Mouse (Mus musculus): ENCODE data around the gene Heatr1. TPM values are rescaled to one million over a fixed set of nuclear protein-coding genes. Genes with fewer than 3 reads are reported as not detected.
"Not testable (repeated sequence)": the region's sequence is repeated elsewhere in the genome, so short reads cannot be mapped to it uniquely, and the experiment has no call there.

Gene Heatr1
- polyA plus RNA-seq, 1 experiment from 2014 or later, result 27.8 TPM

DNA sequence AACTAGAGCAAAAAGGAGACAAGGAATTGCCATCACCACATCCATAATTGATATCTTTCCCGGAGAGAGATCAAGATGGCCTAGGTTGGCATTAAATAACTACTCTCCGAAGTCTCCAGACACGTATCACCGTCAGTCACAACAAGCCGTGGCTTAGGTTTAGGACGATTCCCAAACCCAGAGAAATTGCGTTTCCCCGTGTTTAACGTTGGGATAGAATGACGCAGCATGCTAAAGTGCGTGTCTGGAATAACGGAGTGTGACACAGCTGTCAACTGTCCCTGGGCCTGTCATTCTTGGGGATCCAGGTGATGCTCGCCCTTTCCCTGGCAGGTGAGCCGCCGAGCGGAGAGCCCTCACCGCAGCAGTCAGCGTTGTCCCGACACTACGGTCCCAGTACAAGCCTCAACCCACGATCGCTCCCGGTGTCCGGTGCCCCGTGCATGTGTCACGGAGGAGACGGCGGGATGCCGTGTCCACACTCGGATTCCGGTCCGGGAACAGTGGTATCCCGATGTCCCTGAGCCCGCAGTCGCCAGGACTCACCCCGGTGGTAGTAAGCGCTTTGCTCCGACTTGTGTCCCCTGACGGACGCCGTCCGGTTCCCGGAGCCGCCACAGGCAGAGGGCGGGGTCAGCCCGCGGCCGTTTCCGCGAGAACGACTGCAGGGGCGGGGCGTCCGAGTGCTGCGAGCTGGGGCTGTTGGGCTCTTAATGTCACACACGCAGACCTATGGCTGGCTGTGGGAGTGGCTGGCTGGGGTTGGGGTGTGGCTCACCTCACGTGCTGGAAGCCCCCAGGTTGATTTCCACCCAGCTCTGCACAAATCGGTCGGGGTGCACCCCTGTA lies 66.3 kb downstream of the Heatr1 start:
- H3K4me3 ChIP-seq, result peak overlapping the region; percentile 66
- H3K36me3 ChIP-seq, result no peaks in the 10 kb centered on the region
- H3K9me3 ChIP-seq, result no peaks in the 10 kb centered on the region
- peak overlapping the region; percentile 81 for H3K27ac ChIP-seq
- H3K4me1 ChIP-seq (replicated peaks), result peaks cover 7% of the 10 kb centered on the region
- no peaks in the 10 kb centered on the region for H3K27me3 ChIP-seq (ENCODE audit: insufficient read depth, poor library complexity, severe bottlenecking)
- WGBS, result under 1% methylated on average over 59 of the region's 59 CpGs
- DNase-seq (ENCODE audit: low spot score), result peak; percentile 92

DNA sequence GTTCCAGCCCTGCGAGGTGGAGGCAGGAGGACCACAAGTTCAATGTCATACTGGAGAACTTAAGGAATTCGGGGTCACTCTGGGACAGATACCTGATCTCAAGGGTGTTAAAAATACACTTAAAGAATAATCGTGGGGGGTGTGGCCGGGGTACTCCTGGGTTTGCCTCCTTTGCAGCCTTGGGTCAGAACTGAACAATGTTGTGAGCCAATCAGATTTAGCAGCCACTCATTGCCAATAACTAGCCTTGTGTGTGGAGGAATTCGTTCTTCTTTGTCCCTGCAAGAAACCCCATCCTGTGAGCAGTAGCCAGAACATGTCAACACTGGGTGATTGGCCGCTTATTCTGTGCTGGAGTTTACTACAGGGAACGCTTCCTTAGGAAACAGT lies 66.9 kb downstream of the Heatr1 start:
- Histone ChIP-seq H3K36me3 (no peaks in the 10 kb centered on the region), H3K4me3 (peak overlapping the region; percentile 66), H3K4me1 (replicated peaks) (peaks cover 7% of the 10 kb centered on the region), H3K27me3 (ENCODE audit: insufficient read depth, poor library complexity, severe bottlenecking) (no peaks in the 10 kb centered on the region), H3K27ac (peak overlapping the region; percentile 81), H3K9me3 (no peaks in the 10 kb centered on the region)
- WGBS, result 3% methylated on average over 7 of the region's 7 CpGs
- no peak for DNase-seq (ENCODE audit: low spot score)

DNA sequence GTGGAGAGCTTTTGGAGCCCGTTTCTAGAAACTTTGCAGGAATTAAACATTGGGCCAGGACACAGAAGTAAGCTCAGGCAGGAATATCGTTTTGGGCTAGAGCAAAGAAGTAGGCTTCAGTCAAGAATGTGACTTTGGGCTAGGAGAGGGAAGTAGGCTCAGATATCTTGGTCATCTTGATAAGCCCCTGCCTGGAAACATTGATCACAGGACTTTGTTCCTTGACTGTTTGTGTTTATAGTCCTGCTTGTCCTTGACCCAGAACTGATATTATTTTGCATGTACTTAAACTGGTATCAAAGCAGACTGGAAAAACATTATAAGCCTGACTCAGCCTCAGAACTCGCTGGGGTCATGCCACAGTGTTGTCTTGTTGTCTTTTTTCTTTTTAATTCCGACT lies 67.8 kb downstream of the Heatr1 start:
- 81% methylated on average over 4 of the region's 4 CpGs for WGBS
- Histone ChIP-seq H3K9me3 (no peaks in the 10 kb centered on the region), H3K4me3 (no peak overlapping the region), H3K27ac (no peak overlapping the region), H3K4me1 (replicated peaks) (peaks cover 7% of the 10 kb centered on the region), H3K36me3 (no peaks in the 10 kb centered on the region), H3K27me3 (ENCODE audit: insufficient read depth, poor library complexity, severe bottlenecking) (no peaks in the 10 kb centered on the region)
- DNase-seq (ENCODE audit: low spot score), result no peak

DNA sequence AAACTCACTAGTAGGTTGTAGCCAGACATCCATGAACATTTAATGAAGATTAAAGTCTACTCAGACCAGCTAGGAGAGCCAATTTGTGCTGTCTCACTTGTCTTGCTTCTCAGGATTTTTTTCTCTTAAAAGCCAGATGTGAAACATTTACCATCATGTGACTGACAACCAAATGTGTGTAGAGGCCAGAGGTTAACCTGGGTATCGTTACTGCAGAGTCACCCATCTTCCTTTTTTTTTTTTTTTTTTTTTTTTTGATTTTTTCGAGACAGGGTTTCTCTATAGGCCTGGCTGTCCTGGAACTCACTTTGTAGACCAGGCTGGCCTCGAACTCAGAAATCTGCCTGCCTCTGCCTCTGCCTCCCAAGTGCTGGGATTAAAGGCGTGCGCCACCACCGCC lies 69.3 kb downstream of the Heatr1 start:
- not testable (repeated sequence) for H3K27me3 ChIP-seq (ENCODE audit: insufficient read depth, poor library complexity, severe bottlenecking); DNase-seq (ENCODE audit: low spot score); H3K36me3 ChIP-seq; H3K4me3 ChIP-seq; H3K9me3 ChIP-seq; H3K27ac ChIP-seq; H3K4me1 ChIP-seq (replicated peaks)
- WGBS, result 91% methylated on average over 6 of the region's 6 CpGs

DNA sequence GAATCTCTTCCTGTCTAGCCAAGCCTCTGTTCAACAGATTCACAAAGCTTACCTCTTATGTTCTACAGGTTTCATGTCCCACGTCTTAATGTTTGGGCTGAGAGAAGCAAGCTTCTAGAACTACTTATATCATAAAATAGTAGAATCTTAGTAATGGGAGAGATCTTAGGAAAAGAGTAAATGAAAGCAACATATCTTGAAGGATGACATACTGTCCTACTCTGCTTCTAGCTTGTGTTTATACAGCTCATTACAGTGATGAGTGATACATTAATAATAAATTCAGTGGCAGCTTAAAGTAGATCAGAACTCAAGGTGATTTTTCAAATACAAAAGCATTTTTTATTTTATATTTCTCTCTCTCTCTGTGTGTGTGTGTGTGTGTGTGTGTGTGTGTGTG lies 70.0 kb downstream of the Heatr1 start, which contains the start of gene Lgals8:
TSS of gene Lgals8 (minus strand) at position 101 of the 400 bp plus-strand sequence.
- no peak for DNase-seq (ENCODE audit: low spot score)
- H3K9me3 ChIP-seq, result no peaks in the 10 kb centered on the region
- H3K27ac ChIP-seq, result no peak within 1 kb of the TSS
- H3K27me3 ChIP-seq (ENCODE audit: insufficient read depth, poor library complexity, severe bottlenecking), result no peaks in the 10 kb centered on the region
- no peaks in the 10 kb centered on the region for H3K36me3 ChIP-seq
- WGBS, result 82% methylated on average over 1 of the region's 1 CpGs
- no peak within 1 kb of the TSS for H3K4me3 ChIP-seq
- H3K4me1 ChIP-seq (replicated peaks), result peaks cover 7% of the 10 kb centered on the region

DNA sequence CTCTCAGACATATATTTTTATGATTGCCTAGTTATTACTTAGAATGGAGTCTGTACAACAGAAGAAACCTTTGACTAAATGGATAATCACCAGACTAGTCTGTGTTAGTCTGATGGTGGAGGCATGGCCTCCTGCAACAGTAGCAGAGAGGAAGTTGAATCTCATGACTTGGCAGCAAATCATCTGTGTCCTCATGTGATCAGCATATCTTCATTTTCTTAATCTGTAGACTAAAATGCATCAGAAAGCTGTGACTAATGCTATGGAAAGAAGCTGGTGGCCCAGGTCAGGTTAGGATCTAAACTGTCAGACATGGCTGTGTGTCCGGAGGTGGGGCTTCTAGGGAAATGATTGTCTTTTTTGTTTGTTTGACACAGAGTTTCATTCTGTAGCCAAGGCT lies 73.7 kb downstream of the Heatr1 start:
- WGBS, result 88% methylated on average over 1 of the region's 1 CpGs
- H3K27ac ChIP-seq, result no peak overlapping the region
- no peaks in the 10 kb centered on the region for H3K27me3 ChIP-seq (ENCODE audit: insufficient read depth, poor library complexity, severe bottlenecking)
- no peaks in the 10 kb centered on the region for H3K36me3 ChIP-seq
- H3K4me1 ChIP-seq (replicated peaks), result no peaks in the 10 kb centered on the region
- no peak overlapping the region for H3K4me3 ChIP-seq
- DNase-seq (ENCODE audit: low spot score), result no peak
- H3K9me3 ChIP-seq, result no peaks in the 10 kb centered on the region

DNA sequence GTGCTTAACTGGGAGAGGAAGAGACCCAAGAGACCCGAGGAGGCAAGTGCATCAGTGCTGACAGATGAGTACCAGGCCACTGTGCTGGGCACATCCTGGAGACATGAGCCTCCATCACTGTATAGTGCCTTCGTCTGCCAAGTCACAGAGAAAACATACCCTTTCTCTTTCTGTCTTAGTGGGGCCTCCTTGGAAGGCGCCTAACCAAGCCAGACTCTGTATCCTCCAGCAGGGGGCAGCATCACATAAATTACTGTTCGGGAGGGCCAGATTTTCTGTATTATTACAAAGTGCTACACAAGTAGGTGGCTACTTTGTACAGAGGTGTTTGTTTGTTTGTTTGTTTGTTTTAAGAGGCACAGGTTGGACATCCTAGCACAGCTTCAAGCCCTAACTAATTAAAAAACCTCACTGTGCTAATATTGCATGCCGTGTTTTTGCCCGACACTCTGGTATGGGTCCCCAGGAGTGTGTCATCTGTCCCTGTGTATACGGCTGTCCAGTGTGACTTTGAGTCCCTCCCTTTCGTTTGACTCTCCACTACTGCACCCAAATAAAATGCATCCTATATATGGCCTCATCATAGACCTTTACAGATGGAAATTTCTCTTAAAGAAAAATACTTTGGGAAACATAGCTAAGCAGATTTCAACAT lies 79.0 kb downstream of the Heatr1 start:
- Histone ChIP-seq H3K9me3 (no peaks in the 10 kb centered on the region), H3K27me3 (ENCODE audit: insufficient read depth, poor library complexity, severe bottlenecking) (no peaks in the 10 kb centered on the region), H3K4me3 (no peak overlapping the region), H3K27ac (no peak overlapping the region), H3K36me3 (no peaks in the 10 kb centered on the region), H3K4me1 (replicated peaks) (no peaks in the 10 kb centered on the region)
- WGBS, result 40% methylated on average over 8 of the region's 8 CpGs
- DNase-seq (ENCODE audit: low spot score), result peak; percentile 72

DNA sequence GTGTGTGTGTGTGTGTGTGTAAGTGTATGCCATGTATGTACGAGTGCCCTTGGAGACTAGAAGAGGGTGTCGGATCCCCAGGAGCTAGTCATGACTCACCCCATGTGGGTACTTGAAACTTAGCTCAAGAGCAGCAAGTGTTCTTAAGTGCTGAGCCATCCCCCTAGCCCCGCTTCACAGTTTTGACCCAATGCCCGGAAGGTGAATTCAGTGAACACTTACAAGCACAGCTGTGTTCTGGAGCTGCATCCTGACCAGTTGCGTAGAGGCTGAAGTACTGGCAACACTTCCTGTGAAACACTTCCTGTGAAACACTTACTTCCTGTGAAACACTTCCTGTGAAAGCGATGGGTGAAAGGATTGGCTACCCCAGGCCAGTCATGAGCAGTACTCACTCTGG lies 80.4 kb downstream of the Heatr1 start:
- Histone ChIP-seq H3K4me1 (replicated peaks) (no peaks in the 10 kb centered on the region), H3K27me3 (ENCODE audit: insufficient read depth, poor library complexity, severe bottlenecking) (no peaks in the 10 kb centered on the region), H3K9me3 (no peaks in the 10 kb centered on the region), H3K36me3 (no peaks in the 10 kb centered on the region), H3K27ac (no peak overlapping the region), H3K4me3 (no peak overlapping the region)
- DNase-seq (ENCODE audit: low spot score), result no peak
- 91% methylated on average over 6 of the region's 6 CpGs for WGBS

DNA sequence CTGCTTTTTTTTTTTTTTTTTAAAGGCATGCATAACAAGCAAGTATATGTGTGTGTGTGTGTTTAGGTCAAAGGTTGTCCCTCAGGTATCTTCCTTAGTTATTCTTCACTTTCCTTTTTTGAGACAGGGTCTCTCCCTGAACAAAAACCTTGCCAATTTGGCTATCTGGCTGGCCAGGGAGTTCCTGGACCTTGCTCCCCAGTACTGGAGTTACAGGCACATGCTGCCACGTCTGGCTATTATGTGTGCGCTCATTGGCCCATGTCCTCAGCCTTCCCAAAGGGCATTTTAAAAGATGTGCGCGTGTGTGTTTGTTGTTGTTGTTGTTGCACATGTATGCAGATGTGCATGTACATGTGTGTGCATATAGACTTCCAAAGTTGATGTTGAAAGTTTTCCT lies 82.1 kb downstream of the Heatr1 start:
- H3K27me3 ChIP-seq (ENCODE audit: insufficient read depth, poor library complexity, severe bottlenecking), result no peaks in the 10 kb centered on the region
- no peak for DNase-seq (ENCODE audit: low spot score)
- no peaks in the 10 kb centered on the region for H3K4me1 ChIP-seq (replicated peaks)
- H3K4me3 ChIP-seq, result no peak overlapping the region
- 92% methylated on average over 4 of the region's 4 CpGs for WGBS
- no peaks in the 10 kb centered on the region for H3K36me3 ChIP-seq
- no peak overlapping the region for H3K27ac ChIP-seq
- H3K9me3 ChIP-seq, result no peaks in the 10 kb centered on the region

DNA sequence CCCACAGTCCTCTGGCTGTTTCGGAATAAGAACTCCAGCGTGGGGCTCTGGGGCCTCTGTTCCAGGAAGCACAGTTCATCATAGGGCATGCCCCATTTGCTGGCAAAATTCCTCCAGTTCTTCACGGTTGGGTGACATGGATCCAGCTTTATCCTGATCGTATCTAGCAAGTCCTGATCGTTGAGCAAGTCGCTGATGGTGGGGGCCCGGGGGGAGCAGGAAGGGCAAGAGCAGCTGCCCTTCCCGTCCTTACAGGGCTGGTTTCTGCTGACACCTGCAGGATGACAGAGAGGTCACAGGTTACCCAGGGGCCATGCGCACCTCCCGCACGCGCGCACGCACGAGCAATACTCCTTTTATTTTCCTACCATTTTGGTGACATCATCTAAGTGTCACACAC lies 83.5 kb downstream of the Heatr1 start:
- WGBS, result 86% methylated on average over 15 of the region's 15 CpGs
- H3K27me3 ChIP-seq (ENCODE audit: insufficient read depth, poor library complexity, severe bottlenecking), result no peaks in the 10 kb centered on the region
- H3K4me3 ChIP-seq, result no peak overlapping the region

DNA sequence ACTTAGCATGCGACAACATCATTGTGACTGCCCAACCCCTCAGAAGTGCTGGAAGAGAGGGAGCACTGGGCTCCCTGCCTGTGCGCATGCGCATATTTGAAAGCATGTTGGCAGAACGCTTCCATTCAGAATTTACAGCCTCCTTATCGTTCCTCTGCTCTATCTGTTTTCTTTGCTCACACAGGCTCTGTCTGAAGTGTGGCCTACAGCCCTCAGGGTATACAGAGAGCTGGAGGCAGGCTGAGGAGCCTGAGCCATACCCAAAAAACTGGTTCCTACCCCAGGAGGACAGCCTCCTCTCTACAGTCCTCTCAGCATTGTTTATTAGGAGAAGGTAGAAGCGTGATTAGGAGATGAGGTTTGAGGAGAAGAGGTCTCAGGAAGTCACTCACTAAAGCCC lies 85.0 kb downstream of the Heatr1 start:
- no peaks in the 10 kb centered on the region for H3K4me1 ChIP-seq (replicated peaks)
- no peak overlapping the region for H3K27ac ChIP-seq
- WGBS, result 84% methylated on average over 6 of the region's 6 CpGs
- no peak overlapping the region for H3K4me3 ChIP-seq
- no peak for DNase-seq (ENCODE audit: low spot score)
- no peaks in the 10 kb centered on the region for H3K9me3 ChIP-seq
- H3K27me3 ChIP-seq (ENCODE audit: insufficient read depth, poor library complexity, severe bottlenecking), result no peaks in the 10 kb centered on the region
- no peaks in the 10 kb centered on the region for H3K36me3 ChIP-seq

More for the DNA sequence above, 83.5 kb downstream of the Heatr1 start:
- no peak for DNase-seq (ENCODE audit: low spot score)
- no peaks in the 10 kb centered on the region for H3K4me1 ChIP-seq (replicated peaks)
- H3K27ac ChIP-seq, result no peak overlapping the region
- no peaks in the 10 kb centered on the region for H3K36me3 ChIP-seq
- H3K9me3 ChIP-seq, result no peaks in the 10 kb centered on the region

DNA sequence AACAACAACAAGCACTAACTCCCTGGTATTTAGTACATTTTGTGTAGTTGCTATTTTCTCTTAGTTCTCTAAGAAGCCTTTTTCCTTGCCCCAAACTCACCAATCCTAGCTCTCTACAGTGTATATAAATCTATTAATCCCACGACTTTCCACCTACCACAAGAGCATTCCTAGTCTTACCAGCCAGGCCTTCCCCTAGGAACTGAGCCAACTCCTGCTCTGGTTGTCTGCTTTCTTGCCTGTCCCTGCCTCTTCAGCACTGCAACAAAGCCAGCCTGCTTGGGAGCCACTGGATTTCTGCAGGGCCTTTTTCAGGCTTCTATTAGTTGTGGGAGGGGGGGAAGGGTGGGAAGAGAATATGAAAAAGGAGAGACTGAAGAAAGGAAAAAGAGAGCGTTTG lies 90.4 kb downstream of the Heatr1 start:
- no peaks in the 10 kb centered on the region for H3K9me3 ChIP-seq
- WGBS, result 80% methylated on average over 2 of the region's 2 CpGs
- no peaks in the 10 kb centered on the region for H3K4me1 ChIP-seq (replicated peaks)
- H3K4me3 ChIP-seq, result no peak overlapping the region
- no peaks in the 10 kb centered on the region for H3K36me3 ChIP-seq
- no peak overlapping the region for H3K27ac ChIP-seq
- no peaks in the 10 kb centered on the region for H3K27me3 ChIP-seq (ENCODE audit: insufficient read depth, poor library complexity, severe bottlenecking)
- DNase-seq (ENCODE audit: low spot score), result no peak

DNA sequence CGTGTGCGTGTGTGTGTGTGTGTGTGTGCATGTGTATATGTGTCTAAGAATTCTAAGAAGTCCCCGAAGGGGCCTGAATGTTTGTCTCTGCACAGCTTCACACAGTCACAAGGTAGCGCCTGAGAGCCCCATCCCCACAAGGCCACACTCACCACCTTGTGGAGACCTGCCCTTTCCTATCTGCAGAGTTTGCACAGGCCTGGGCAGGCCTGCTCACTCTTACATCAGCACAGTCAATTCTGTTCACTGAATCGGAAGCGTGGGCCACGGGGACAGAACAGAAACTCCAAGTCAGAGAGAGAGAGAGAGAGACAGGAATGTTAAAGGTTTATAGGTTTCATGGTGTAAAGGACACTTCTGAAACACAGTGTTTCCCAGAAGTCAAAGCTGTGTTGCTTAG lies 90.8 kb downstream of the Heatr1 start:
- H3K27me3 ChIP-seq (ENCODE audit: insufficient read depth, poor library complexity, severe bottlenecking), result no peaks in the 10 kb centered on the region
- H3K27ac ChIP-seq, result no peak overlapping the region
- WGBS, result 88% methylated on average over 7 of the region's 7 CpGs
- H3K4me3 ChIP-seq, result no peak overlapping the region
- DNase-seq (ENCODE audit: low spot score), result no peak
- no peaks in the 10 kb centered on the region for H3K4me1 ChIP-seq (replicated peaks)
- H3K9me3 ChIP-seq, result no peaks in the 10 kb centered on the region
- H3K36me3 ChIP-seq, result no peaks in the 10 kb centered on the region
